Mouse (Mus musculus): ENCODE measurements around the gene Mllt10.

- TF ChIP-seq POLR2A (IDR thresholded peaks at IDR 0.05; ENCODE audit: control insufficient read depth, extremely low read depth, insufficient read depth, low read length, poor library complexity) (peak; percentile 93), CTCF (IDR thresholded peaks at IDR 0.05; ENCODE audit: borderline replicate concordance, control insufficient read depth, extremely low read depth, insufficient read depth, low read length, poor library complexity) (peak; percentile 56; the same call in 1 of the 2 replicates)
Observed at GRCm38 (mm10) chr2:18056786-18057255, 1.8 kb downstream of the Mllt10 start.
